Mouse (Mus musculus): ENCODE data around the gene Tspan3. TPM values are rescaled to one million over a fixed set of nuclear protein-coding genes. Genes with fewer than 3 reads are reported as not detected.

Gene Tspan3
- total RNA-seq, 2 experiments from 2014 or later, result 345 to 387 TPM

DNA sequence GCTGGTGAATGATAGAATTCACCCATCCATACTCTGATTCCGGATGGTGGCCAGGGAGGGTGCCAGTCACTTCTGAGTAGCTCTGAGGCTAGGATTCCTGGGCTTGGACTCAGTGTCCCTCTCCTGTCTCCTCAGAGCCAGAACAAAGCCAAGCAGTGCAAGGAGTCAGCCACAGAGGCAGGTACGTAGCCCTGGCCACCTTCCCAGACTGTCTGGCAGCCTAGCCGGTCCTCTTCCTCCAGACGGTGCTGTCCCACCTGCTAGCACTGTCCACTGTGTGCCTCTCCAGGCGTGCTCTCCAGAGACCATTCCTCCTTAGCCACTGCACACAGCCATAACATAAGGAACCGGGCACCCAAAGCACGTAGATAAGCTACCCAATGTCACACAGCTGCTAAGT, 41.7 kb downstream of the Tspan3 start:
- intact Hi-C loops (cut with DNase I), result no loop called here

GRCm38 (mm10) chr9:56122973-56123372, 42.3 kb downstream of the Tspan3 start:
- peak in 1 of 2 experiments; percentile 48 for DNase-seq (ENCODE audit: low spot score in 2 of 2)
- intact Hi-C loops (cut with DNase I), result no loop called here

More for the DNA sequence above, 41.7 kb downstream of the Tspan3 start:
- DNase-seq (ENCODE audit: low spot score in 2 of 2), result no peak

DNA sequence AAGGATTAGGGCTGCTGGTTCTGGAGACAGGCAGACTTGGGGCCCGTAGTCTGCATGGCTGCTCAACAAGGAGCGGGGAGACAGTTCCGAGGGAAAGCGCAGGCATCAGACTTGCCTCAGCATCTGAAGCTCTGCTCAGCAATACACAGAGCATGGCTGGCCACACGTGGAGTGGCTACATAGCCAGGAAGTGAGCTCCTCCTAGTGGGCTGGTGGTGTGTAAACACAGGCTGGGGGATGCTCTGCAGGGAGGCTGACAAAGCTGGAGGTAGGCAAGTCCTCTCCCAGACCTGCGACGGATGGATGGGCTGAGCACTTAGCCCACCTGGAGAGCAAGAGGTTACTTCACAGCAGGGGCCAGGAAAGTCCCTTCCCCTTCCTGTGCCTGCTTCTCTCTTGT, 44.2 kb downstream of the Tspan3 start:
- intact Hi-C loops (cut with DNase I), result no loop called here
- peak in 1 of 2 experiments; percentile 54 for DNase-seq (ENCODE audit: low spot score in 2 of 2)

DNA sequence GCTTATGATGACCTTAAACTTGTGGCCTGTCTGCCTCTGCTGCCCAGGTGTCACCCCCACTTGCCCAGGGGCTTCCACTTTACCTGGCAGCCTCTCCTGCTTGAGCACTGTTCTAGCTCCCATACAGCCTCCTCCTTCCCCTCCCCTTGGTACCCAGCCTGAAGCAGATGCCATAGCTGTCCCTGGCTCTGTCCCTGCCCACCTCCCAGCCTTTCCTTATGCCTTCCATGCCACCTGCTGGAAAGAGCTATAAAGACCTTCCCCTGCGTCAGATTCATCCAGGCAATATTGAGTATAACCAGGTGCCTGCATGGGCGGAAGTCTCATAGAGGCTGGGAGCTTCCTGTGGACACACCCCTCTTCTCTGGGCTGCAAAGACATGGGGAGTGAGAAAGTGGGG, 45.6 kb downstream of the Tspan3 start:
- intact Hi-C loops (cut with DNase I), result loop anchor here (5.0 kb wide), 1 partner anchor 42 kb away; no protein-coding TSS in a partner anchor
- DNase-seq (ENCODE audit: low spot score in 2 of 2), result no peak

- intact Hi-C loops (cut with DNase I), result loop anchor here (5.0 kb wide), 1 partner anchor 41 kb away; no protein-coding TSS in a partner anchor
- DNase-seq (ENCODE audit: low spot score in 2 of 2), result peak; percentile 69 to 71
Measured at GRCm38 (mm10) chr9:56118582-56118981, 46.7 kb downstream of the Tspan3 start.

GRCm38 (mm10) chr9:56118091-56118490, 47.2 kb downstream of the Tspan3 start:
- no peak for DNase-seq (ENCODE audit: low spot score in 2 of 2)
- intact Hi-C loops (cut with DNase I), result loop anchor here (5.0 kb wide), 1 partner anchor 41 kb away; no protein-coding TSS in a partner anchor

DNA sequence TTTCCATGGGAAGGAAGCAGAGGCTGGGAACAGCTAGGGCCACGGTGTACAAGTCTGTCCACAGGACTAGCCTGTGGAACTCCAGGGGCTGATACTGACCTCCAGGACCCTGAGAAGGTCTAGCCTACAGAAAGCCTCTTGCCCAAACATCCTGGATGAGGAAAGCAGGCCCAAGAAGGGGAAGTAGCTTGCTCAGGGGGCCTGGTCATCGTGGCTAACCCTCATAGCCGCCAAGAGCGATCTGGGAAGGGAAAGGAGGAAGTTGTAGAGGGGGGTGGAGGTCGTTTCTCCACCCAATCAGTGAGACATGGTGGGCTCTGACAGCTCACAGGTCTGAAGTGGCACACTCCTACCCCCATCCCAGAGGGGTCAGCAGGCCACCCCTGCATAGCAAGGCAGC, 57.1 kb downstream of the Tspan3 start:
- no peak for DNase-seq (ENCODE audit: low spot score in 2 of 2)
- intact Hi-C loops (cut with DNase I), result no loop called here

- intact Hi-C loops (cut with DNase I), result no loop called here
- DNase-seq (ENCODE audit: low spot score in 2 of 2), result no peak
Measured at GRCm38 (mm10) chr9:56107527-56107926, 57.8 kb downstream of the Tspan3 start.

GRCm38 (mm10) chr9:56106274-56107072, 58.8 kb downstream of the Tspan3 start:
- intact Hi-C loops (cut with DNase I), result no loop called here
- DNase-seq (ENCODE audit: low spot score in 2 of 2), result no peak

DNA sequence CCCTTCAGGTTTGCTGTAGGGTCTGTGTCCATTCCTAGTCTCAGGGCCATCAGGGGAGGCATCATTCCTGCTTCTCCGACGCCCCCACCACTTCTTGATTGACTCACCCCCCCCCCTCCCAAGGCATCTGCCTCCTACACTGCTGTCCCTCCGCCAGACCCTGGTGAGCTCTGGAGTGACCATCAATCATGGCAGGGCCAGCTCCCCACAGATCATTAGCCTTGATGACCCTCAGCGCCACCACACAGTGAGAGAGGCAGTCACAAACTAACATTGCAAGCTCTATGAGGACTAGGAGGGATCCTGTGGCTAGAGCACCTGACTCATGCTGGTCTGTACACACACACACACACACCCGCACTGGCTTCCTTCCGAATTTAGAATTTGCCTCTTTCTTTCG, 60.4 kb downstream of the Tspan3 start:
- DNase-seq (ENCODE audit: low spot score in 2 of 2), result no peak
- intact Hi-C loops (cut with DNase I), result no loop called here

DNA sequence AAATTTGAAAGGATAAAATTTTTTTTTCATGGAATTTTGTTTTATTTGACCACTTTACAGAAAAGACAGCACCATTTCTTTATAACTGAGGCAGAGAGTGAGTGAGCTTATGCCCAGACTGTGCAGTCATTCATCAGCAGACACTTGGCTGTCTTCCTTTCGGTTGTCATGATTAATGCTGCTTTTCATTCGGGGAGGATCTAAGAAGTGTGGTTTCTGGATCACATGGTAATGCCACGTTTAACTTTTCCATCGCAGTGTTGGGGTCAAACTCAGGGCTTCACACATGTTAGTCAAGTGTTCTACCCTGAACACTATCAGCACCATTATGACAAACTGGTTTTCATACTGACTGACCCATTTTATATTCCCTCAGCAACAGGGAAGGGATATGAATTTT, 64.3 kb downstream of the Tspan3 start:
- intact Hi-C loops (cut with DNase I), result no loop called here
- DNase-seq (ENCODE audit: low spot score in 2 of 2), result no peak

GRCm38 (mm10) chr9:56100041-56100522, 65.2 kb downstream of the Tspan3 start:
- DNase-seq (ENCODE audit: low spot score in 2 of 2), result no peak
- intact Hi-C loops (cut with DNase I), result no loop called here

DNA sequence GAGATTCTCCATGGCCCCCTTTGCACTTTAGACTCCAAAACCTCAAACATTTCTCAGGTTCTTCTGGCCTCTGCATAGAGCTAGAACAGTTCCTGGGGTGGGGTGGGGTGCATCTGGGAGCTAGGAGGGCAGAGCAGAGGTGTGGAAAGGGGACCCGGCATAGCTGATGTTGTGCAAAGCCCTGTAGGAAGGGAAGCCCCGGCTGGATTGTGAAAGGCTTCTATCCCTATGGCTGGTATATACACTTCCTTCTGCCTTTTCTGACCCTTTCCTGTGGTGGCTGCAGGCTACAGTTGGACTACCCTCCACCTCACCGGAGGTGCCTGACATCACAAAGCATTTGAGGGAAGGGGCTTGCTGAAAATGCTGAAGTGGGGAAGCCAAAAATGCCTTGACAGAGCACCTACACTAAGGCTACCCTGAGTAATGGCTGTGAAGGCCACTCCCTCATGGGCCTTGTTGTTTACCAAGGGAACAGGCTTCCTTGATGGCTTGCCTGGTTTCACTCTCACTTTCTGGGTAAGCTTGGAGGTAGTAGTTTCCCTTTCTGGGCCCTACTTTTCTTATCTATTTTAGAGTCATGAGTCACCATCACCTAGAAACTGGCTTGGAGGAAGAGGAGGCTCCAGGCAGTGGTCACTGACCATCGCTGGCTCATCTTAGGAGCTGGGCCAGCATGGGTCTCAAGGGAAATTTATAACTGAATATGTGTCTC, 67.5 kb downstream of the Tspan3 start:
- intact Hi-C loops (cut with DNase I), result no loop called here
- DNase-seq (ENCODE audit: low spot score in 2 of 2), result no peak

DNA sequence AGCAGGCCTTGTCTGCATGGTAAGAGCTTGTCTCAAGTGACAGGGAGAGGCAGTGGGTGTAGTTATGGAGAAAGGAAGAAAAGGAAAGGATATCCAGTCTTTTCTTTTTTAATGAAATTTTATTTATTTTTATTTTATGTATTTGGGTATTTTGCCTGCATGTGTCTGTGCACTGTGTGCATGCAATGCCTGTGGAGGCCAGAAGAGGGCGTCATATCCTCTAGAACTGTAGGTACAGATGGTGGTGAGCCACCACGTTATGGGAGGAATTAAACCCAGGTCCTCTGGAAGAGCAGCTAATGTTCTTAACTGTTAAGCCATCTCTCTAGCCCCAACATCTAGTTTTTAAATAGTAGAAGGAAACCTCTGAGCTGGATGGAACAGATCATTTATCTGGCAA, 73.2 kb downstream of the Tspan3 start:
- DNase-seq (ENCODE audit: low spot score in 2 of 2), result no peak

DNA sequence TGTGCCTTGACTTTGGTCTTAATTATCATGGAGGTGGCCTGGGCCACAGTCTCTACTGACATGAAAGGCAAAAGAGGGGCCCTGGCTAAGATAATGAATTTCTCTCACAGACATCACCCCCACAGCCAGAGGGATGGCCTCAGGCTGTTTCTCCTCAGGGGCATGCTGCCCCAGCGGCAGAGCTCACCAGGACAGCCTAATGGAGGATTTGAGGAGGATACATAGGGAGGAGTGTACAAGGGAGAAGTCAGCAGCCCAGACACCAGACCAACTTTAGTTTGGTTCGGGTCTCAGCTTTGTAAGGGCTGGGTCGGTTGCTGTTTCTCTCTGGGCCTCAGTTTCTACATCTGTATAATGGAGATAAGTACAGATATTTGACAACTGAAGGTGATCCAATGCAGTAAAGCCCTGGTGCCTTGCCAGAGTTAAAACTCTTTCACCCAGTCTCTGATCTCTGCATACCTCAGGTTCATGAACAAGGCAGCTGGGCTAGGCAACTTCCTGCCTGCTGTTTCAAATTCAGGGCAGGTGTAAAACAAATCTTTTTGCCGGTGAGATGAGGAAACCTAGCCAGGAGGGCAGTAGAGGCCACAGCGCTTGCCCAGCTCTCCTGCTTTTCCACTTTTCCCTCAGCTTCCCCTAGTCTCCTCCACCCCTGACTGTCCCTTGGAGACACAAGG, 74.6 kb downstream of the Tspan3 start:
- intact Hi-C loops (cut with DNase I), result no loop called here

More for the DNA sequence above, 73.2 kb downstream of the Tspan3 start:
- intact Hi-C loops (cut with DNase I), result no loop called here

DNA sequence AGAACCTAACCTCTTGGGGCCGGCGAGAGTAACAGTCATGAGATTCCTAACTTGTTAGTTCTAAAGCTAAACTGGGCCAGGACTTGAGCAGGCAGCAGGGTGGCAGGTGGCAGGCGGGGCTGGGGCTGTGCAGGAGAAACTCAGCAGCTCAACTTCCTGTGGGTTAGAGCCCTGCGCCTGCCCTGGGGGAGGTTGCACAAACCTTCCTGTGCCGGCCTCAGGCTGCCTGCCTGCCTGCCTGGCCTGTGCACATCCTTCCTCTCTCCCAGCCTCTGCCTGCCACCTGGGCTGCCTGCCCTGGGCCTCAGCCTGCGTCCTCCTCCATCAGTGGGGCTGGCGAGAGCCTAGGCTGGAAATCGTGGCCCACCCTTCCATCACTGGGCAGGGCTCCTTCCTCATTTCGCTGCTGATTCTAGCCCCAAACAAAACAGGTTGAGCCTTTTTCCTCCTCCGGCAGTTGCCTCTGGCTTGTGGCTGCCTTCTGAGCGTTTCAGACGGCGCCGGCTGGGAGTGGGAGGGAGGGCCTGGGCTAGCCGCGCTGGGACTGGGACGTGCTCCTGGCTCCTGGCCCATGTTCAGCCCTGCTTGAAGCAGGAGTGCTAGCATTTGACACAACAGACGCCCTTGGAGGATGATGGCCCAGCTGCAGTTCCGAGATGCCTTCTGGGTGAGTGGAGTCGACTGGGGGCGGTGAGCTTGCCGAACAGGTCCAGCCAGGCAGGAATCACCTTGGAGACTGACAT, 75.3 kb downstream of the Tspan3 start, which contains the start of gene Pstpip1:
Pstpip1 (plus strand) TSS at position 185 of the 743 bp plus-strand sequence.
- intact Hi-C loops (cut with DNase I), result no loop called here
- DNase-seq (ENCODE audit: low spot score in 2 of 2), result peak; percentile 49

More for the DNA sequence above, 74.6 kb downstream of the Tspan3 start:
- no peak for DNase-seq (ENCODE audit: low spot score in 2 of 2)

DNA sequence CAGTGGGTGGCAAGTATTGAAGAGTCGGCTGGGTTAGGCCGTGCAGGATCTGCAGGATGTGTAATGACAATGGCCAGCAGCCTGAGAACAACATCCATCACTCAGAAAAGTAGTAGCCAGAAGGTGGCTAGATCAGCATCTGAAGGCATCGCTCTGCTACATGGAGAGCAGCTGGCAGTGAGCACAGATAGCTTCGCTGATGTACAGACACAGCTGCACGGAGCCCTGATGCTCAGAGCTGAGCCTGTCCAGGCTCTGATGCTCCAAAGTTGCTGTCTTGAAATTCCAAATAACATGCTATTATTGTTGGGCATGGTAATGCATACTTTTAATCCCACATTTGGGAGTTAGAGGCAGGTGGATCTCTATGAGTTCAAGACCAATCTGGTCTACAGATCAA, 78.8 kb downstream of the Tspan3 start:
- DNase-seq (ENCODE audit: low spot score in 2 of 2), result no peak
- intact Hi-C loops (cut with DNase I), result no loop called here

Measured in left cerebral cortex, postnatal 36 days (tissue).